Mouse (Mus musculus): ENCODE measurements around the gene P4ha2. TPM values are rescaled to one million over a fixed set of nuclear protein-coding genes. Genes with fewer than 3 reads are reported as not detected.

The P4ha2 gene
- polyA plus RNA-seq, 1 experiment from 2014 or later, result 9.7 TPM

DNA sequence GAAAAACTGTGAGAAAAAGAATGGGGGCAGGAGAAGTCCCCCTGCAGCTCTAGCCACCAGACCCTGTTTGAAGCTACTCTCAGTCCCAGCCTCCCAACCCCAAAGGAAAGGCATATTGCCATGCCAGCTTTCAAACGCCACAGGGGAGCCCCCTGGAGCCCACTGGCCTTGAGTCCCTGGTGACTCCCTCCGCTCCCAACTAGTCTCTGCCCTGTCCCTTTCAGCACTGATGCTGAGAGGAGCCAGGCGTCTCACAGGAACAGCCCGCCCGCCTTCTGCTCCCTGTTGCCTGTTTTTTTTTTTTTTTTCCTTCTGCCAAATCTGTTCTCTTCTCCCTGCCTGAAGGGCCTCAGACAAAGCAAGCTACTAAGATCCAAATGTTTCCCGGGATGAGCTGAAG lies 41.3 kb upstream of the P4ha2 start:
- H3K9me3 ChIP-seq (replicated peaks; ENCODE audit: control insufficient read depth, low read length, poor library complexity, severe bottlenecking), result no peaks in the 10 kb centered on the region
- no peaks in the 10 kb centered on the region for H3K36me3 ChIP-seq (ENCODE audit: control insufficient read depth, insufficient read depth, low read length)
- no peak overlapping the region for H3K4me2 ChIP-seq (ENCODE audit: low read length)
- H3K27me3 ChIP-seq (ENCODE audit: control insufficient read depth, insufficient read depth, low read depth, low read length), result no peaks in the 10 kb centered on the region
- H3K27ac ChIP-seq (ENCODE audit: low read length), result peak overlapping the region; percentile 56
- no peak overlapping the region for H3K4me3 ChIP-seq (ENCODE audit: low read depth, low read length)
- WGBS, result 7% methylated on average over 6 of the region's 6 CpGs
- H3K9ac ChIP-seq (ENCODE audit: low read depth, low read length), result no peak overlapping the region
- peaks cover 7% of the 10 kb centered on the region for H3K4me1 ChIP-seq (ENCODE audit: control insufficient read depth, insufficient read depth, low read length)
- ATAC-seq, result peak; percentile 70

- Histone ChIP-seq H3K36me3 (ENCODE audit: control insufficient read depth, insufficient read depth, low read length) (no peaks in the 10 kb centered on the region), H3K4me3 (ENCODE audit: low read depth, low read length) (no peak overlapping the region), H3K4me1 (ENCODE audit: control insufficient read depth, insufficient read depth, low read length) (peaks cover 7% of the 10 kb centered on the region), H3K9me3 (replicated peaks; ENCODE audit: control insufficient read depth, low read length, poor library complexity, severe bottlenecking) (no peaks in the 10 kb centered on the region), H3K4me2 (ENCODE audit: low read length) (no peak overlapping the region), H3K27ac (ENCODE audit: low read length) (peak overlapping the region; percentile 56), H3K27me3 (ENCODE audit: control insufficient read depth, insufficient read depth, low read depth, low read length) (no peaks in the 10 kb centered on the region), H3K9ac (ENCODE audit: low read depth, low read length) (no peak overlapping the region)
- WGBS, result 41% methylated on average over 1 of the region's 1 CpGs
- ATAC-seq, result no peak
Observed at GRCm38 (mm10) chr11:54059526-54059925, 40.4 kb upstream of the P4ha2 start.

GRCm38 (mm10) chr11:54060316-54060715 lies 39.6 kb upstream of the P4ha2 start:
- WGBS, result 58% methylated on average over 9 of the region's 9 CpGs
- ATAC-seq, result no peak
- H3K9ac ChIP-seq (ENCODE audit: low read depth, low read length), result no peak overlapping the region
- H3K9me3 ChIP-seq (replicated peaks; ENCODE audit: control insufficient read depth, low read length, poor library complexity, severe bottlenecking), result no peaks in the 10 kb centered on the region
- no peak overlapping the region for H3K4me2 ChIP-seq (ENCODE audit: low read length)
- H3K36me3 ChIP-seq (ENCODE audit: control insufficient read depth, insufficient read depth, low read length), result no peaks in the 10 kb centered on the region
- H3K4me3 ChIP-seq (ENCODE audit: low read depth, low read length), result no peak overlapping the region
- no peaks in the 10 kb centered on the region for H3K27me3 ChIP-seq (ENCODE audit: control insufficient read depth, insufficient read depth, low read depth, low read length)
- no peak overlapping the region for H3K27ac ChIP-seq (ENCODE audit: low read length)
- H3K4me1 ChIP-seq (ENCODE audit: control insufficient read depth, insufficient read depth, low read length), result peaks cover 7% of the 10 kb centered on the region

DNA sequence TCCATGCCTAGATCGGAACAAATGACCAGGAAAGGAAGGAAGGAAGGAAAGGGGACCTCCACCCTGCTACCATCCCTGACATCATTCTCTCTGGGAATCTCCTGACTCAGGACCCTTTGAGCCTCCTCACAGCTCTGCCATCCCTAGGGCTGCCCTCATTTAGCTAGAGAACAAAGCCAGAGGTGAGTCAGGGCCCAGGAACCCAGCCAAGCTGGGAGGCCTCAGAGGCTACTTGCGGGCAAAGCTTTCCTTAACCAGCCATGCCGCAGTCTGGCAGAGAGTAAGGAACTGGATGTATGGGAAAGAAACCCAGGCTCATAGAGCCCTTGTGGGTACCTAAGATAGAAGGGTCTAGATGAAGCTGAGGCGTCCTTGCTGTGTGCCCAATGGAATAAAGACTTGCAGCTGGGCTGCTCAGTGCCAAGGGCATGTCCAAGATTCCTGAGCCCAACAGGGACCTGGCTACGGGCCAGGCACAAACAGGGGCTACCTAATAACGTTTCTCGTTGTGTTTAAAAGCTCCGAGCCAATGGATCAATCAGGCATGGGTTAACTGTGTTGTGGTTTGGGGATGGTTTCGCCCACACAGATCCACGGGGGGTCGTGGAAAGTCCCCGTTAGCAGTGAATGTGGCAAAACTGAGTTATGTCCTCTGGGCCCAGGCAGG lies 37.7 kb upstream of the P4ha2 start:
- Histone ChIP-seq H3K4me3 (ENCODE audit: low read depth, low read length) (no peak overlapping the region), H3K27ac (ENCODE audit: low read length) (no peak overlapping the region), H3K4me2 (ENCODE audit: low read length) (no peak overlapping the region), H3K27me3 (ENCODE audit: control insufficient read depth, insufficient read depth, low read depth, low read length) (no peaks in the 10 kb centered on the region), H3K4me1 (ENCODE audit: control insufficient read depth, insufficient read depth, low read length) (peaks cover 7% of the 10 kb centered on the region), H3K9ac (ENCODE audit: low read depth, low read length) (no peak overlapping the region), H3K9me3 (replicated peaks; ENCODE audit: control insufficient read depth, low read length, poor library complexity, severe bottlenecking) (no peaks in the 10 kb centered on the region), H3K36me3 (ENCODE audit: control insufficient read depth, insufficient read depth, low read length) (no peaks in the 10 kb centered on the region)
- ATAC-seq, result no peak
- WGBS, result 72% methylated on average over 12 of the region's 12 CpGs

GRCm38 (mm10) chr11:54062753-54063471 lies 37.0 kb upstream of the P4ha2 start:
- ATAC-seq, result no peak
- H3K4me2 ChIP-seq (ENCODE audit: low read length), result no peak overlapping the region
- no peak overlapping the region for H3K9ac ChIP-seq (ENCODE audit: low read depth, low read length)
- H3K27ac ChIP-seq (ENCODE audit: low read length), result no peak overlapping the region
- peaks cover 1% of the 10 kb centered on the region; the same call in 1 of the 2 replicates for H3K27me3 ChIP-seq (ENCODE audit: control insufficient read depth, insufficient read depth, low read depth, low read length)
- peaks cover 7% of the 10 kb centered on the region for H3K4me1 ChIP-seq (ENCODE audit: control insufficient read depth, insufficient read depth, low read length)
- no peaks in the 10 kb centered on the region for H3K36me3 ChIP-seq (ENCODE audit: control insufficient read depth, insufficient read depth, low read length)
- no peak overlapping the region for H3K4me3 ChIP-seq (ENCODE audit: low read depth, low read length)
- WGBS, result 73% methylated on average over 9 of the region's 9 CpGs
- H3K9me3 ChIP-seq (replicated peaks; ENCODE audit: control insufficient read depth, low read length, poor library complexity, severe bottlenecking), result no peaks in the 10 kb centered on the region

GRCm38 (mm10) chr11:54063472-54063775 lies 36.5 kb upstream of the P4ha2 start:
- no peak for ATAC-seq
- H3K27ac ChIP-seq (ENCODE audit: low read length), result no peak overlapping the region
- H3K4me2 ChIP-seq (ENCODE audit: low read length), result no peak overlapping the region
- no peaks in the 10 kb centered on the region for H3K9me3 ChIP-seq (replicated peaks; ENCODE audit: control insufficient read depth, low read length, poor library complexity, severe bottlenecking)
- H3K27me3 ChIP-seq (ENCODE audit: control insufficient read depth, insufficient read depth, low read depth, low read length), result peaks cover 4% of the 10 kb centered on the region; the same call in 1 of the 2 replicates
- WGBS, result 90% methylated on average over 10 of the region's 10 CpGs
- H3K4me3 ChIP-seq (ENCODE audit: low read depth, low read length), result no peak overlapping the region
- H3K36me3 ChIP-seq (ENCODE audit: control insufficient read depth, insufficient read depth, low read length), result no peaks in the 10 kb centered on the region
- peaks cover 6% of the 10 kb centered on the region for H3K4me1 ChIP-seq (ENCODE audit: control insufficient read depth, insufficient read depth, low read length)
- H3K9ac ChIP-seq (ENCODE audit: low read depth, low read length), result no peak overlapping the region

DNA sequence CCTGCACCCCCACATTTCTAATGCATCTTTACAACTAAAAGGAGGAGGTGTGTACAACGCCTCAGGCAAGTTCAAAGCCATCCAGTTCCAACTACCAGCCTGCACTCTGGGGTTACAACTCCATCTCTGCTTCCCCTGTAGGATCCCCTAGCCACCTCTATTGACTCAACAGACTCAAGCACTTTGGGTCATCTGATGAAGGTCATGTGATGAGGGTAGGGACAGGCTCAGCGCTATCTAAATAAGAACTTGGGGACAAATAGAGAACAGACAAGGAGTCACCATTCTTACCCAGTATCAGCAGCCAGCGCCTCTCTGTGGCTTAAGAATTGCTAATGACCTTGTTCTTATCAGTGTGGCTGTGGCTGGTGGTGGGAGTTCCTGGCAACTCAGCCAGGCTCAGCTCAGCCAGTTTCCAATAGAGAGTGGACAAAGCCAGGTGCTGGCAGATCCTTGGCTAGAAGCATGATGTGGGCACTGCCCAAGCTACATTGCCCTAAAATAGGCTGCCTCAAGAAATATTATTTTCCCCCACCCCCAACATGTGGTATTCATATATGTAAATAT lies 35.4 kb upstream of the P4ha2 start:
- H3K9ac ChIP-seq (ENCODE audit: low read depth, low read length), result no peak overlapping the region
- H3K27me3 ChIP-seq (ENCODE audit: control insufficient read depth, insufficient read depth, low read depth, low read length), result peaks cover 4% of the 10 kb centered on the region; the same call in 1 of the 2 replicates
- H3K4me1 ChIP-seq (ENCODE audit: control insufficient read depth, insufficient read depth, low read length), result no peaks in the 10 kb centered on the region; the same call in 1 of the 2 replicates
- no peaks in the 10 kb centered on the region for H3K9me3 ChIP-seq (replicated peaks; ENCODE audit: control insufficient read depth, low read length, poor library complexity, severe bottlenecking)
- no peak overlapping the region for H3K27ac ChIP-seq (ENCODE audit: low read length)
- H3K4me2 ChIP-seq (ENCODE audit: low read length), result no peak overlapping the region
- no peaks in the 10 kb centered on the region for H3K36me3 ChIP-seq (ENCODE audit: control insufficient read depth, insufficient read depth, low read length)
- WGBS, result 71% methylated on average over 3 of the region's 3 CpGs
- H3K4me3 ChIP-seq (ENCODE audit: low read depth, low read length), result no peak overlapping the region
- ATAC-seq, result no peak

DNA sequence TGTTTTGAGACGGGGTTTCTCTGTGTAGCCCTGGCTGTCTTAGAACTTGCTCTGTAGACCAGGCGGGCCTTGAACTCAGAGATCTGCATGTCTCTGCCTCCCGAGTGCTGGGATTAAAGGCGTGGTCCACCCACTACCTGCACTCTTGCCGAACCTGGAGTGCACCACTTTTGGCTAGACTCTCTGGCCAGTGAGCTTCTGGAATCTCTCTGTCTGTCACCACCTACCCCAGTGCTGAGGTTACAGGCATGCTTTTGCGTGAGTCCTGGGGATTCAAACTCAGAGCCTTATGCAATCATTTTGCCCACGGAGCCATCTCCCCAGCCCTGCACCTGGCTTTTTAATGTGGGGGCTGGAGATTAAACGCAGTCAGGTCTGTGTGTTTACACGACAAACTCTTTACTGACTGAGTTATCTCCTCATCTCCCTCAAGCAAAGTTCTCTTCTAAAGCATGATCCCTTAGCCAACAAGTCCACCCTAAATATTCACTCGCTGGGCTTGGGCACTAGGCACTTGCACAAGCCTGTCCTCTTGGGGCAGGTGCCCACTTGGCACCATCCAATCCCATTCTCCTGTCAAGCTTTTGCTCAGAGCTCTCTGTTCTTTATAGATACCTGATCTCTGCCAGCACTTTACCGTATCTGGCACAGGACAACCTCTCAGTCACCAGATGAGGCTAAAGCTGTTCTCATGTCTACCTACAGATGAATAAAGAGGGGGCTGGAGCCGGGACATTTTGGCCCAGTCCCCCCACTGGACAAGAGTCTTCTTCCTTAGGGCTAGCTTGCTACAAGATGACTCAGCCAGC lies 34.6 kb upstream of the P4ha2 start:
- Histone ChIP-seq H3K4me3 (ENCODE audit: low read depth, low read length) (no peak overlapping the region), H3K9ac (ENCODE audit: low read depth, low read length) (no peak overlapping the region), H3K4me2 (ENCODE audit: low read length) (no peak overlapping the region), H3K27ac (ENCODE audit: low read length) (no peak overlapping the region), H3K4me1 (ENCODE audit: control insufficient read depth, insufficient read depth, low read length) (no peaks in the 10 kb centered on the region; the same call in 1 of the 2 replicates), H3K27me3 (ENCODE audit: control insufficient read depth, insufficient read depth, low read depth, low read length) (peaks cover 7% of the 10 kb centered on the region), H3K9me3 (replicated peaks; ENCODE audit: control insufficient read depth, low read length, poor library complexity, severe bottlenecking) (no peaks in the 10 kb centered on the region), H3K36me3 (ENCODE audit: control insufficient read depth, insufficient read depth, low read length) (no peaks in the 10 kb centered on the region)
- no peak for ATAC-seq
- WGBS, result 94% methylated on average over 12 of the region's 12 CpGs

- ATAC-seq, result no peak
- Histone ChIP-seq H3K4me2 (ENCODE audit: low read length) (no peak overlapping the region), H3K9ac (ENCODE audit: low read depth, low read length) (no peak overlapping the region), H3K9me3 (replicated peaks; ENCODE audit: control insufficient read depth, low read length, poor library complexity, severe bottlenecking) (no peaks in the 10 kb centered on the region), H3K27ac (ENCODE audit: low read length) (no peak overlapping the region), H3K27me3 (ENCODE audit: control insufficient read depth, insufficient read depth, low read depth, low read length) (peaks cover 7% of the 10 kb centered on the region), H3K4me3 (ENCODE audit: low read depth, low read length) (no peak overlapping the region), H3K36me3 (ENCODE audit: control insufficient read depth, insufficient read depth, low read length) (no peaks in the 10 kb centered on the region), H3K4me1 (ENCODE audit: control insufficient read depth, insufficient read depth, low read length) (no peaks in the 10 kb centered on the region; the same call in 1 of the 2 replicates)
- WGBS, result 85% methylated on average over 4 of the region's 4 CpGs
Observed at GRCm38 (mm10) chr11:54065915-54066178, 34.0 kb upstream of the P4ha2 start.

Data from midbrain, embryonic 16.5 days (tissue).